Mouse (Mus musculus) forebrain, postnatal 0 days (tissue): ENCODE measurements at regions not wholly inside any gene's neighbourhood (a gene's known extent, or its start where the extent isn't known, plus 50 kb on each side); places are given as distances from the start of the nearest gene placed in this dataset.

ENCODE experiments used
- ATAC-seq: fragments of 200-750 bp; cut with Nextera tagmentation; 2 replicates; pipeline ENCODE4 v1.8.0; 2017; ENCODE audit warnings: mild to moderate bottlenecking, moderate library complexity
- DNase-seq: peaks from one replicate; pipeline ENCODE4 v3.0.0-alpha.2; 2015
- H3K27ac ChIP-seq: fragments of 300-500 bp; sonication (generic); 2 replicates; pipeline ENCODE4 v1.5.1; 2014; ENCODE audit warnings: low read depth, mild to moderate bottlenecking, antibody characterized with exemption, low read length, moderate library complexity, mixed read lengths
- H3K27me3 ChIP-seq: fragments of 300-500 bp; sonication (generic); 2 replicates; pipeline ENCODE4 v1.6.1; 2014; ENCODE audit warnings: mild to moderate bottlenecking, low read length, mixed read lengths; ENCODE audit not compliant: insufficient read depth
- H3K36me3 ChIP-seq: fragments of 300-500 bp; sonication (generic); 2 replicates; pipeline ENCODE4 v1.6.1; 2014; ENCODE audit warnings: mild to moderate bottlenecking, moderate library complexity; ENCODE audit not compliant: insufficient read depth
- H3K4me1 ChIP-seq: fragments of 300-500 bp; sonication (generic); 2 replicates; pipeline ENCODE4 v1.6.1; 2014; ENCODE audit warnings: antibody characterized with exemption; ENCODE audit not compliant: insufficient read depth
- H3K4me2 ChIP-seq: fragments of 300-500 bp; sonication (generic); 2 replicates; pipeline ENCODE4 v1.6.1; 2014; ENCODE audit warnings: low read depth, mild to moderate bottlenecking, moderate library complexity
- H3K4me3 ChIP-seq: fragments of 300-500 bp; sonication (generic); 2 replicates; pipeline ENCODE4 v1.5.1; 2014; ENCODE audit warnings: low read depth, low read length, mixed read lengths
- H3K9ac ChIP-seq: fragments of 300-500 bp; sonication (generic); 2 replicates; pipeline ENCODE4 v1.6.1; 2014; ENCODE audit warnings: mild to moderate bottlenecking
- H3K9me3 ChIP-seq: fragments of 300-500 bp; sonication (generic); 2 replicates; pipeline ENCODE4 v1.6.1; 2016; ENCODE audit warnings: low read length
- CTCF ChIP-seq: sonication (generic); IDR thresholded peaks from 2 replicates; pipeline ENCODE4 v1.5.1; 2016; ENCODE audit warnings: antibody characterized with exemption, control low read depth, low read depth
- whole genome bisulfite sequencing: fragments of 180-500 bp; shearing (Covaris S2); extraction: QIAGEN DNeasy Blood & Tissue Kit; methylation state at CpG from one replicate; pipeline ENCODE4 v1.1.7; 2014; 5-methylcytosine and 5-hydroxymethylcytosine counted together

DNA sequence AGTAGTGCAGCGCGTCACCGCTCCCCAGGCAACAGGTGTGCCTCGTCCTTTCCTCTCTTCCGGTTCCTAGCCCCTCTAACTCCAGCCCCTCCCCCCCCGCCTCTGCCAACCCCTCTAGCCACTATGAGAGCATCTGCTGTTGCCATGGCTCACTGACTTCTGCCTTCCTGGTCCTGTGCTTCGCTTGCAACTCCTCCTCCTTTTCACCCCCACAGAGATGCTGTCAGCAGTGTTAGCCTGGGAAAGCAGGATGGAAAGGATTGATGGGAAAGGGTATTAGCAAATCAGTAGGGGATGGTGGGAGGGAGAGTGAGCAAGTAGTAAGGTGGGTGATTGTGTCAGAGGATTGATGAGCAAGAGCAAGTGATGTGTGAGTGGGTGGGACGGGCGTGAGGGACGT, 178.7 kb upstream of the Dnajc24 start:
- no peaks in the 10 kb centered on the region for H3K36me3 ChIP-seq
- ATAC-seq, result peak; percentile 83
- H3K4me2 ChIP-seq, result peak overlapping the region; percentile 17; the same call in 1 of the 2 replicates
- no peaks in the 10 kb centered on the region for H3K27me3 ChIP-seq
- peak; percentile 9 for DNase-seq
- no peak for TF ChIP-seq CTCF
- H3K9ac ChIP-seq, result no peak overlapping the region
- no peaks in the 10 kb centered on the region for H3K4me1 ChIP-seq
- no peaks in the 10 kb centered on the region for H3K9me3 ChIP-seq
- H3K27ac ChIP-seq, result no peak overlapping the region
- 20% methylated on average over 9 of the region's 10 CpGs for WGBS
- H3K4me3 ChIP-seq, result peak overlapping the region; percentile 3; the same call in 1 of the 2 replicates

DNA sequence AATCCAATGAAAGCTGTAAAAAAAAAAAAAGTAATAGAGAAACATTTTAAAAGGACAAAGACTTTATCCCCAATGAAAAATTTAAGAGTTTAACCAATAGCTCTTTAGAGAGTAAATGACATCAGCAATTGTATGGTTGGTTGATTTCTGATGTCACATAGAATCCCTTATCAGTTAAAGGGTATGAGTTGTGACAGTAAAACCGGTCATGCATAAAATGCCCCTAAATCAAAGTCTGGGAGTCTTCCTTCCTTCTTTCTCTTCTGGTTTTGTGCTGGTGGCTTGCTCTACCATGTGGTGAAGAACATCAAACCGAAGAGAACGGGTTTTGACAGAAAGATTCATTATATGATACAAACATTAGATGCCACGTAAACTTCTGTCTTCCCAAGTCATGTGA, 159.3 kb upstream of the Dnajc24 start:
- Histone ChIP-seq H3K4me3 (no peak overlapping the region), H3K36me3 (no peaks in the 10 kb centered on the region), H3K9ac (no peak overlapping the region), H3K27me3 (no peaks in the 10 kb centered on the region), H3K4me1 (no peaks in the 10 kb centered on the region), H3K9me3 (no peaks in the 10 kb centered on the region), H3K27ac (no peak overlapping the region), H3K4me2 (no peak overlapping the region)
- WGBS, result 86% methylated on average over 4 of the region's 4 CpGs
- ATAC-seq (no peak), DNase-seq (no peak)
- no peak for TF ChIP-seq CTCF

DNA sequence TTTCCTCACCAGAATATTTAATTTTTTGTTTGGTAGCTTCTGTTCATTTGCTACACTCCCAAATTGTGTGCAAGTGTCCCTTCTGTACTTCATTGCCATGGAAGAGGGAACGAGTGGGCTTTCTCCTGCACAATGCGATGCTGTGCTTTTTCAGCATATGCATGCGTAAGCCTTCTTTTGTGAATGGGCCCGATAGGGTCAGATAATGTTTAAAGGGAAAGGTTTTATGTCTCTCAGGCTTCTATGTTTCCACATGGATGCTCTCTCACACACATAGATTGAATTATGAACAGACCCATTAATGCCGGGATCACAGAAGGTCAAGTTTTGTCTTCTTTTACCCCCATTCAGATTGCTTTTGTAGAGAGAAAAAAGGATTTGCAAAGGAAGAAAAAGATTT, 158.5 kb upstream of the Dnajc24 start:
- H3K4me1 ChIP-seq, result no peaks in the 10 kb centered on the region
- ATAC-seq, result no peak
- H3K4me3 ChIP-seq, result no peak overlapping the region
- no peak for DNase-seq
- no peaks in the 10 kb centered on the region for H3K36me3 ChIP-seq
- WGBS, result 34% methylated on average over 5 of the region's 5 CpGs
- no peak overlapping the region for H3K27ac ChIP-seq
- no peaks in the 10 kb centered on the region for H3K9me3 ChIP-seq
- H3K4me2 ChIP-seq, result no peak overlapping the region
- TF ChIP-seq CTCF, result no peak
- no peaks in the 10 kb centered on the region for H3K27me3 ChIP-seq
- no peak overlapping the region for H3K9ac ChIP-seq

DNA sequence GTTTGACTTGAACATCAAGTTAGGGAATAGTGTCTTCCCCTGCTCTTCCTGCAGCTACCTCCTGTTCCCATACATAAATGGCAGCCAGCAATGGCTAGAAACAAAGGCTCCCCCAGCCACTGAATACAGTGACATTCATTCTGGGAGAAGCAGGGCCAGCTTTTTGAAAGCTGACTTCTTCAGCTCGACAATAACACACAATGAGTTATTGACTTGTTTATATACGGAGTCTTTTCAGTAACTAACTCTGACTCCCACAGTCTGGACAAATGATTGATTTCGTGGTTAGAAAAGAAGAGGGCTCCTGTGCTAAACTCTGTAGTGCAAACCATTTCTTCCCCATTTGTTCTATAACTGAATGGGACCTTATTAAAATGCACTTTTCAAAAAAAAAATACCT, 146.4 kb upstream of the Dnajc24 start:
- no peak for TF ChIP-seq CTCF
- Histone ChIP-seq H3K4me3 (no peak overlapping the region), H3K27me3 (no peaks in the 10 kb centered on the region), H3K4me2 (no peak overlapping the region), H3K9ac (no peak overlapping the region), H3K36me3 (no peaks in the 10 kb centered on the region), H3K4me1 (no peaks in the 10 kb centered on the region), H3K27ac (no peak overlapping the region), H3K9me3 (no peaks in the 10 kb centered on the region)
- WGBS, result 38% methylated on average over 3 of the region's 3 CpGs
- DNase-seq (no peak), ATAC-seq (no peak)

DNA sequence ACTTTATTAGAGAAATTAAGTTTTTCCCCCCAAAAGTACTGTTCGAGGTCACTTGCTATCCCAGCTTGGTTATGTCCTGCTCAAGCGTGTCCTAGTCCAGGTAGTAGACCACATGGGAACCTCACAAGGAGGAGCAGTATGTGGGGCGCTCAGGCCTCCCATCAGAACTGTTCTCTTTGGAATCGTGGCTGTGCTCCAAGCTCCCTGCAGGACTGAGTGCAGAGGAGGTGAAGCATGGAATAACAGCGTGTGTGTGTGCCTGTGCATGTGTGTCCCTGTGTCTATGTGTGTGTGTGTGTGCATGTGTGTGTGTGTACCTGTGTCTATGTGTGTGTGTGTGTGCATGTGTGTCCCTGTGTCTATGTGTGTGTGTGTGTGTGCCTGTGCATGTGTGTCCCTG, 137.6 kb upstream of the Dnajc24 start:
- Histone ChIP-seq H3K9me3 (no peaks in the 10 kb centered on the region), H3K4me2 (no peak overlapping the region), H3K4me1 (no peaks in the 10 kb centered on the region), H3K27ac (no peak overlapping the region), H3K4me3 (no peak overlapping the region), H3K9ac (no peak overlapping the region), H3K36me3 (no peaks in the 10 kb centered on the region), H3K27me3 (no peaks in the 10 kb centered on the region)
- DNase-seq, result no peak
- TF ChIP-seq CTCF, result no peak
- 87% methylated on average over 5 of the region's 5 CpGs for WGBS
- ATAC-seq, result no peak

DNA sequence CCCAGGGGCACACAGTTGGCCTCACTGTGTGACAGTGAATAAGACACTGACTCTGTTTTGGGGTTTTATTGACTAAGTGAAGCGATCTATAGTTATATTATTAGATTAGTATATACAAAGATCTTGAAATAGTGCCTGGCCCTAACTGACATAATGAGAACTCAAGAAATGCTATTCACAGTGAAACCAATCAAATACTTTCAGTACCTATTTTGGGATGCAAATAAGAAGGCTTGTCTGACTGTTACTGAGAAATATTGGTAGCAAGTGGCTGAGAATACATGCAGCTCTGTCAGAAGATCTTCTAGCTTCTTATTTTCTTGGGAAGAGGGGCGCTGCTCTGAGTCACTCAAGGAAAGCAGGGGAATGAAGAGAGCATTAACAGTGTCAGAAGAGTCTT, 97.7 kb upstream of the Dnajc24 start:
- 88% methylated on average over 2 of the region's 2 CpGs for WGBS
- no peak for ATAC-seq
- Histone ChIP-seq H3K27me3 (no peaks in the 10 kb centered on the region), H3K27ac (no peak overlapping the region), H3K4me3 (no peak overlapping the region), H3K4me2 (no peak overlapping the region), H3K4me1 (no peaks in the 10 kb centered on the region), H3K9ac (no peak overlapping the region), H3K9me3 (no peaks in the 10 kb centered on the region), H3K36me3 (no peaks in the 10 kb centered on the region)
- no peak for TF ChIP-seq CTCF
- DNase-seq, result no peak

DNA sequence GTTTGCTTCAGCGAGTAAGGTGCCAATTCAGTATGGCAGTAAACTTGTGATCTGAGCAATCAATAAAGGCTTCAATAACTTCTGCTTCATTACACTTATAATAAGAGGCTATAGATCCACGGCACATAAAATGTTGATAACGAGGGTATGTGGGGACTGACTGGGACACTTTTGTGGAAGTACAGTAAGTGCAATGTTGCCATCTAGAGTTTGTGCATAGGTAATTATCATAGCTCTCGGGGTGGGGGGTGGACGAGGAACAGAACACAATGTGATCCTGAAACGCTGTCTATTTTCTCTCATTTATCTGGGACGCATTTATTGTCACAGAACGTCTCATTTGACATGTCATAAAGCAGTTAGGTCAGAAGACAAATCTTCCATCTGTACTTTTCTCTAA, 82.8 kb upstream of the Dnajc24 start:
- H3K9me3 ChIP-seq, result no peaks in the 10 kb centered on the region
- no peak overlapping the region for H3K4me2 ChIP-seq

More for the DNA sequence above, 82.8 kb upstream of the Dnajc24 start:
- peak; percentile 40 for TF ChIP-seq CTCF
- DNase-seq, result no peak
- no peak overlapping the region for H3K4me3 ChIP-seq
- no peak overlapping the region for H3K27ac ChIP-seq
- peaks cover 9% of the 10 kb centered on the region for H3K27me3 ChIP-seq
- H3K9ac ChIP-seq, result no peak overlapping the region
- no peaks in the 10 kb centered on the region for H3K36me3 ChIP-seq
- ATAC-seq, result no peak
- WGBS, result 16% methylated on average over 8 of the region's 8 CpGs
- peaks cover 3% of the 10 kb centered on the region; the same call in 1 of the 2 replicates for H3K4me1 ChIP-seq
